Mouse (Mus musculus): ENCODE data around the gene Opa1.

DNA sequence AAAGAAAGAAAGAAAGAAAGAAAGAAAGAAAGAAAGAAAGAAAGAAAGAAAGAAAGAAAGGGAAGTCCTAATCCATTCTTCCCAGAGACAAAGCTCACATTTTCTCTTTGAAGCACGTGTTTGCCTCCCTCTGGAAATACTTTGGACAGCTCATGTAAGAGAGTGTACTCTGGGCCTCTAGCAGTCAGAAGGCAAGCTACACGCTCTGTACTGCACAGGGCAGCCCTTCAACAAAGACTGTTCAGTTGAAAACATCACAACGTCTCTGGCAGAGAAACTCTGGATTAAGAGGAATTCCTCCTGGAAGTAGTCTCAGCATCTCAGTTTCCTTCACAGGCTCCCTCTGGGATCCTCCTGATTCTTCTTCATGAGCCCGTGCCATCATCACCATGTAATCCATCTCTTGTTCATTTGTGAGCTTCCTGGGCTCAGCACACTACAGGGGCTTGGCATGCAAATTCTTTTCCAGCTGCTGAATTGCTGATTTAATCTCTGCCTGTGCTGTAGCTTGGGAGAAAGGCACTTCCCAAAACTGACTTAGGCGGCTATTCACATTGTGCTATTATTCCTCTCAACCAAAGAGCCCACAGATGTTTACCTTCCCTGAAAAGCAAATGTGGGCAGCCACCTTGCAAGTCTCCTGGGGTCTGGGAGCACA, 114.0 kb downstream of the Opa1 start:
- TF ChIP-seq CTCF (IDR thresholded peaks at IDR 0.05; ENCODE audit: borderline replicate concordance, insufficient read depth, low read depth, low read length): no peak
- TF ChIP-seq POLR2A (IDR thresholded peaks at IDR 0.05; ENCODE audit: borderline replicate concordance, insufficient read depth, low read length): no peak
